Mouse (Mus musculus): ENCODE results near the gene Scn4b.

Scn4b gene

GRCm38 (mm10) chr9:45125211-45125610 lies 13.0 kb upstream of the Scn4b start:
- no peak for DNase-seq (ENCODE audit: low read depth in 2 of 2, low spot score in 2 of 2)

GRCm38 (mm10) chr9:45126941-45127340 lies 11.3 kb upstream of the Scn4b start:
- peak in 1 of 2 experiments; percentile 48 for DNase-seq (ENCODE audit: low read depth in 2 of 2, low spot score in 2 of 2)

- DNase-seq (ENCODE audit: low read depth in 2 of 2, low spot score in 2 of 2), result no peak
Measured at GRCm38 (mm10) chr9:45130119-45130518, 8.1 kb upstream of the Scn4b start.

- DNase-seq (ENCODE audit: low read depth in 2 of 2, low spot score in 2 of 2), result peak; percentile 58 to 72
Measured at GRCm38 (mm10) chr9:45133484-45134310, 4.5 kb upstream of the Scn4b start.

GRCm38 (mm10) chr9:45136442-45137169 lies 1.6 kb upstream of the Scn4b start:
- no peak for DNase-seq (ENCODE audit: low read depth in 2 of 2, low spot score in 2 of 2)

GRCm38 (mm10) chr9:45139082-45139481 lies 887 bp downstream of the Scn4b start:
- DNase-seq (ENCODE audit: low read depth in 2 of 2, low spot score in 2 of 2), result no peak

GRCm38 (mm10) chr9:45140945-45141344 lies 2.8 kb downstream of the Scn4b start:
- DNase-seq (ENCODE audit: low read depth in 2 of 2, low spot score in 2 of 2), result no peak

GRCm38 (mm10) chr9:45142686-45143085 lies 4.5 kb downstream of the Scn4b start:
- DNase-seq (ENCODE audit: low read depth in 2 of 2, low spot score in 2 of 2), result no peak

- no peak for DNase-seq (ENCODE audit: low read depth in 2 of 2, low spot score in 2 of 2)
Measured at GRCm38 (mm10) chr9:45145533-45146266, 7.5 kb downstream of the Scn4b start.

- peak; percentile 70 to 83 for DNase-seq (ENCODE audit: low read depth in 2 of 2, low spot score in 2 of 2)
Measured at GRCm38 (mm10) chr9:45146267-45146597, 8.0 kb downstream of the Scn4b start.

- DNase-seq (ENCODE audit: low read depth in 2 of 2, low spot score in 2 of 2), result no peak
Measured at GRCm38 (mm10) chr9:45150933-45151332, 12.7 kb downstream of the Scn4b start.

- peak in 1 of 2 experiments; percentile 11 for DNase-seq (ENCODE audit: low read depth in 2 of 2, low spot score in 2 of 2)
Measured at GRCm38 (mm10) chr9:45153361-45153760, 15.2 kb downstream of the Scn4b start.

GRCm38 (mm10) chr9:45167903-45168302 lies 29.7 kb downstream of the Scn4b start:
- no peak for DNase-seq (ENCODE audit: low read depth in 2 of 2, low spot score in 2 of 2)

GRCm38 (mm10) chr9:45170150-45170549 lies 32.0 kb downstream of the Scn4b start:
- no peak for DNase-seq (ENCODE audit: low read depth in 2 of 2, low spot score in 2 of 2)

GRCm38 (mm10) chr9:45171073-45171610 lies 32.9 kb downstream of the Scn4b start:
- no peak for DNase-seq (ENCODE audit: low read depth in 2 of 2, low spot score in 2 of 2)

- no peak for DNase-seq (ENCODE audit: low read depth in 2 of 2, low spot score in 2 of 2)
Measured at GRCm38 (mm10) chr9:45173475-45173874, 35.3 kb downstream of the Scn4b start.

GRCm38 (mm10) chr9:45179282-45179681 lies 41.1 kb downstream of the Scn4b start:
- no peak for DNase-seq (ENCODE audit: low read depth in 2 of 2, low spot score in 2 of 2)

- no peak for DNase-seq (ENCODE audit: low read depth in 2 of 2, low spot score in 2 of 2)
Measured at GRCm38 (mm10) chr9:45181770-45182169, 43.6 kb downstream of the Scn4b start, which contains the start of gene BC049352. BC049352 (plus strand) TSS chr9:45182007.

- DNase-seq (ENCODE audit: low read depth in 2 of 2, low spot score in 2 of 2), result no peak
Measured at GRCm38 (mm10) chr9:45182521-45182920, 44.3 kb downstream of the Scn4b start.

- no peak for DNase-seq (ENCODE audit: low read depth in 2 of 2, low spot score in 2 of 2)
Measured at GRCm38 (mm10) chr9:45183266-45183665, 45.1 kb downstream of the Scn4b start.

GRCm38 (mm10) chr9:45185250-45185649 lies 47.1 kb downstream of the Scn4b start:
- no peak for DNase-seq (ENCODE audit: low read depth in 2 of 2, low spot score in 2 of 2)

All from CD8-positive naive resting alpha-beta T cell, adult 2 months (primary cell).